ENCODE assay signal across 17 mouse cellular contexts in the genomic region with DNA sequence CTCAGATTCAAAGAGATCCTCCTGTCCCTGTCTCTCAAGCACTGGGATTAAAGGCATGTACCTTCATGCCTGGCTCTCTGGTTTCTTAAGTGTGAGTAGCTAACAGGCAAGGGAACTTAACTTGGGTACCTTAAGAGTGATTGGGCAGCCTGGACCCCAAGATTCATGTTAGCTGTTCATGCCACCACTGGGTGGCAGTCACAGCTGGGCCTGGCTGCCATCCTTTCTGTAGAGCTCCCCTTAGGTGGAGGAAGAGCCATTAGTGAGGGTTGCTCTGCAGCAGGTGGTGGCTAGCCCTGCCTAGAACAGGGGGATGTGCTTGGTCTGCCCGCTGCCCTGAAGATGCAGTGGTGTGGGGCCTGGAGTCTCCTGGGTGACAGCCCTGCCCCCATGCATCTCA. TPM values are rescaled to one million over a fixed set of nuclear protein-coding genes. Genes with fewer than 3 reads are reported as not detected.
A peak's percentile ranks its signal among the peaks of the same experiment; 100 is the strongest.
DNase-seq lines count a peak whose midpoint lies in the region; ATAC-seq and TF ChIP-seq lines count a peak whose summit lies in the region.
"Had no signal": no experiment of that assay in that cellular context is flagged by ENCODE, and none has a peak within 500 bp of the region (broad histone marks: within the 10 kb centered on the region; RNA-seq: fewer than 3 reads in every experiment).

No protein-coding gene starts in this region.

- TF ChIP-seq POLR2A in heart, adult 2 months (IDR thresholded peaks at IDR 0.05; ENCODE audit: insufficient read depth, low read depth, low read length) = no peak

- H3K4me1 ChIP-seq in heart, adult 2 months (ENCODE audit: control insufficient read depth, insufficient read depth, low read length) = peaks cover 3% of the 10 kb centered on the region
- H3K4me1 ChIP-seq in liver, embryonic 14.5 days (replicated peaks; ENCODE audit: control insufficient read depth in 2 of 2, insufficient read depth in 2 of 2, low read length in 1 of 2) = peaks cover 5 to 6% of the 10 kb centered on the region in 2 experiments
- H3K4me1 ChIP-seq in liver, embryonic 12.5 days = peaks cover 20% of the 10 kb centered on the region
- no peaks in the 10 kb centered on the region for H3K4me1 ChIP-seq in ES-E14 (ENCODE audit: control insufficient read depth in 2 of 2, insufficient read depth in 2 of 2, low read length in 2 of 2, poor library complexity in 1 of 2)

- peak; percentile 33 for TF ChIP-seq CTCF in heart, adult 2 months (IDR thresholded peaks at IDR 0.05)
- peak; percentile 49; the same call in 1 of the 2 replicates for TF ChIP-seq CTCF in liver, embryonic 14.5 days (IDR thresholded peaks at IDR 0.05; ENCODE audit: low read depth)

- ATAC-seq in liver, embryonic 14.5 days (ENCODE audit: insufficient read depth) = no peak
- no peak for ATAC-seq in liver, embryonic 12.5 days
- ATAC-seq in megakaryocyte progenitor cell, adult 5-6 weeks (replicated peaks; ENCODE audit: poor library complexity) = 0 out of 2 replicates have a peak, but pooled peaks have one; percentile 20
- ATAC-seq: activated CD4-positive, CD25-positive, alpha-beta regulatory T cell, adult 4 months had no signal

- no peak overlapping the region for H3K4me3 ChIP-seq in heart, adult 2 months
- no peak overlapping the region for H3K4me3 ChIP-seq in liver, embryonic 14.5 days (ENCODE audit: insufficient read depth in 1 of 2, low read depth in 2 of 2, low read length in 2 of 2)
- no peak overlapping the region for H3K4me3 ChIP-seq in liver, embryonic 12.5 days
- H3K4me3 ChIP-seq in ES-E14 (ENCODE audit: insufficient read depth in 1 of 2, low read depth in 1 of 2, low read length in 2 of 2, poor library complexity in 1 of 2, severe bottlenecking in 1 of 2) = no peak overlapping the region
- H3K4me3 ChIP-seq: lung, embryonic 15.5 days had no signal

- in situ Hi-C loops in ES-E14 (cut with MboI; ENCODE audit: low sequenced_read_pairs in 2 of 2, unreplicated experiment in 2 of 2) = loop anchor here in 1 of 2 experiments (25.0 kb wide), 1 partner anchor 332 kb away; a partner anchor contains a TSS

- no peaks in the 10 kb centered on the region for H3K27me3 ChIP-seq in heart, adult 2 months (ENCODE audit: control insufficient read depth, insufficient read depth, low read length)
- H3K27me3 ChIP-seq in liver, embryonic 14.5 days (ENCODE audit: control insufficient read depth, insufficient read depth, low read length) = no peaks in the 10 kb centered on the region
- no peaks in the 10 kb centered on the region for H3K27me3 ChIP-seq in liver, embryonic 12.5 days (replicated peaks)
- H3K27me3 ChIP-seq: lung, embryonic 15.5 days had no signal

- H3K79me2 ChIP-seq in heart, adult 2 months (replicated peaks; ENCODE audit: control insufficient read depth, insufficient read depth, low read length) = peaks cover 2% of the 10 kb centered on the region; the same call in 1 of the 2 replicates

- no peak overlapping the region for H3K27ac ChIP-seq in heart, adult 2 months
- no peak overlapping the region for H3K27ac ChIP-seq in liver, embryonic 14.5 days
- no peak overlapping the region for H3K27ac ChIP-seq in liver, embryonic 12.5 days
- no peak overlapping the region for H3K27ac ChIP-seq in ES-E14 (ENCODE audit: insufficient read depth, low read depth, low read length, poor library complexity, severe bottlenecking)
- H3K27ac ChIP-seq: lung, embryonic 15.5 days had no signal

- WGBS in heart, adult 2 months = 84% methylated on average over 1 of the region's 1 CpGs
- 73% methylated on average over 1 of the region's 1 CpGs for WGBS in liver, embryonic 14.5 days (ENCODE audit: insufficient replicate concordance)
- whole genome bisulfite sequencing in liver, embryonic 12.5 days (ENCODE audit: insufficient replicate concordance) = 67% methylated on average over 1 of the region's 1 CpGs

- no peak for TF ChIP-seq EP300 in heart, adult 2 months (IDR thresholded peaks at IDR 0.05; ENCODE audit: insufficient read depth, low read depth, low read length)
- TF ChIP-seq EP300 in liver, embryonic 14.5 days (IDR thresholded peaks at IDR 0.05; ENCODE audit: low read depth) = no peak

- no peak overlapping the region for H3K9ac ChIP-seq in heart, adult 2 months (ENCODE audit: low read depth, low read length)
- H3K9ac ChIP-seq in liver, embryonic 14.5 days (replicated peaks) = no peak overlapping the region
- H3K9ac ChIP-seq in liver, embryonic 12.5 days = no peak overlapping the region
- H3K9ac ChIP-seq in ES-E14 (ENCODE audit: insufficient read depth, low read depth, low read length, poor library complexity, severe bottlenecking) = no peak overlapping the region
- H3K9ac ChIP-seq: lung, embryonic 15.5 days had no signal

- H3K36me3 ChIP-seq in heart, adult 2 months (ENCODE audit: control insufficient read depth, insufficient read depth, low read length) = no peaks in the 10 kb centered on the region
- no peaks in the 10 kb centered on the region; the same call in none of the 2 replicates for H3K36me3 ChIP-seq in liver, embryonic 14.5 days (replicated peaks; ENCODE audit: control insufficient read depth, insufficient read depth, low read depth)
- H3K36me3 ChIP-seq in liver, embryonic 12.5 days = peaks cover 57% of the 10 kb centered on the region
- peaks cover 17% of the 10 kb centered on the region; the same call in 1 of the 2 replicates for H3K36me3 ChIP-seq in ES-E14 (ENCODE audit: control insufficient read depth, insufficient read depth, low read length, poor library complexity, severe bottlenecking)

- no peak overlapping the region for H3K4me2 ChIP-seq in liver, embryonic 14.5 days (ENCODE audit: low read depth)
- H3K4me2 ChIP-seq in liver, embryonic 12.5 days = no peak overlapping the region
- H3K4me2 ChIP-seq: lung, embryonic 15.5 days had no signal

- no peaks in the 10 kb centered on the region for H3K9me3 ChIP-seq in liver, embryonic 14.5 days (ENCODE audit: control insufficient read depth, low read length)
- no peaks in the 10 kb centered on the region for H3K9me3 ChIP-seq in liver, embryonic 12.5 days (replicated peaks)
- H3K9me3 ChIP-seq in ES-E14 (ENCODE audit: control insufficient read depth, insufficient read depth, low read depth, low read length) = no peaks in the 10 kb centered on the region
- H3K9me3 ChIP-seq: lung, embryonic 15.5 days had no signal

- DNase-seq in heart, adult 2 months = no peak
- DNase-seq in heart, postnatal 25 days (ENCODE audit: low spot score) = no peak
- DNase-seq in liver, embryonic 14.5 days (ENCODE audit: low read depth in 3 of 3, low spot score in 3 of 3) = no peak
- no peak for DNase-seq in ES-E14 (ENCODE audit: low read depth, low spot score)
- DNase-seq in adrenal gland, postnatal 36 days = no peak
- DNase-seq in right cerebral cortex, adult 2 months (ENCODE audit: low spot score in 2 of 2) = no peak
- DNase-seq: cerebellum, postnatal 25 days; kidney, adult 11 months; kidney, postnatal 36 days had no signal

- intact Hi-C loops in heart, adult 2 months (cut with DNase I) = no loop called here
- intact Hi-C loops in heart, postnatal 25 days (cut with DNase I) = no loop called here

TF ChIP-seq in ES-E14, 5 proteins besides CTCF, POLR2A, EP300 and RAD21:
- TF ChIP-seq HCFC1 (IDR thresholded peaks at IDR 0.05; ENCODE audit: borderline replicate concordance, insufficient read depth, low read length) = no peak
- 0 out of 2 replicates have a peak, but pooled peaks have one; percentile 17 for TF ChIP-seq ZC3H11A (IDR thresholded peaks at IDR 0.05; ENCODE audit: borderline replicate concordance, low read depth, low read length)

RNA-seq across cellular contexts. Expression of a gene that starts 3.9 kb away (rescaled TPM):
- total RNA-seq in heart, adult 2 months (2021) = 10 to 100 TPM; 12.5 to 13.1 TPM
- 12.1 and 15.7 TPM in 2 replicates for polyA plus RNA-seq in heart, adult 2 months (2012; rRNA removed)
- 10 to 100 TPM; 11.9 to 14.7 TPM for total RNA-seq in heart, postnatal 25 days (2021)
- polyA plus RNA-seq in liver, embryonic 14.5 days (2012; rRNA removed) = 6.9 and 11.7 TPM in 2 replicates
- polyA plus RNA-seq in liver, embryonic 14.5 days (2014; fragmentation: Nextera tagmentation; extraction: Ambion mirVana) = 6.4 and 6.7 TPM in 2 replicates
- polyA plus RNA-seq in liver, embryonic 12.5 days (2016; fragmentation: Nextera tagmentation; extraction: Ambion mirVana) = 11.6 and 12.8 TPM in 2 replicates
- 23.9 TPM in 2 replicates for total RNA-seq in ES-E14 (2012; rRNA removed)
- 10.2 and 10.3 TPM in 2 replicates for total RNA-seq in megakaryocyte progenitor cell, adult 5-6 weeks (2015)
- 27.4 and 42.9 TPM in 2 replicates for total RNA-seq in megakaryocyte progenitor cell, adult 5-6 weeks (2017)
- total RNA-seq in adrenal gland, postnatal 36 days (2021) = 10 to 100 TPM; 20.5 to 24.1 TPM

RNA-seq across cellular contexts. Expression of a gene that starts 20.9 kb away (rescaled TPM):
- total RNA-seq in heart, adult 2 months (2021) = 10 to 100 TPM; 28.3 to 43.6 TPM
- 27.3 and 31.4 TPM in 2 replicates for polyA plus RNA-seq in heart, adult 2 months (2012; rRNA removed)
- total RNA-seq in heart, postnatal 25 days (2021) = 10 to 100 TPM; 41.2 to 42.1 TPM
- 14.6 and 16.7 TPM in 2 replicates for polyA plus RNA-seq in liver, embryonic 14.5 days (2012; rRNA removed)
- polyA plus RNA-seq in liver, embryonic 14.5 days (2014; fragmentation: Nextera tagmentation; extraction: Ambion mirVana) = 25.4 and 27.7 TPM in 2 replicates
- 46.0 and 47.1 TPM in 2 replicates for polyA plus RNA-seq in liver, embryonic 12.5 days (2016; fragmentation: Nextera tagmentation; extraction: Ambion mirVana)
- 57.6 and 65.9 TPM in 2 replicates for total RNA-seq in ES-E14 (2012; rRNA removed)
- total RNA-seq in megakaryocyte progenitor cell, adult 5-6 weeks (2015) = 8.6 and 10.3 TPM in 2 replicates
- 9.5 and 12.5 TPM in 2 replicates for total RNA-seq in megakaryocyte progenitor cell, adult 5-6 weeks (2017)
- total RNA-seq in adrenal gland, postnatal 36 days (2021) = 100 to 1,000 TPM; 121 to 178 TPM

RNA-seq across cellular contexts. Expression of a gene that starts 22.5 kb away (rescaled TPM):
- not detected for total RNA-seq in heart, adult 2 months (2021)
- not detected in 2 replicates for polyA plus RNA-seq in heart, adult 2 months (2012; rRNA removed)
- not detected for total RNA-seq in heart, postnatal 25 days (2021)
- 0.02 and 0.09 TPM in 2 replicates for polyA plus RNA-seq in liver, embryonic 14.5 days (2012; rRNA removed)
- not detected in 2 replicates for polyA plus RNA-seq in liver, embryonic 14.5 days (2014; fragmentation: Nextera tagmentation; extraction: Ambion mirVana)
- polyA plus RNA-seq in liver, embryonic 12.5 days (2016; fragmentation: Nextera tagmentation; extraction: Ambion mirVana) = not detected in 2 replicates
- 10.8 and 43.2 TPM in 2 replicates for total RNA-seq in ES-E14 (2012; rRNA removed)
- total RNA-seq in megakaryocyte progenitor cell, adult 5-6 weeks (2015) = not detected in 2 replicates
- total RNA-seq in megakaryocyte progenitor cell, adult 5-6 weeks (2017) = not detected in 2 replicates
- not detected for total RNA-seq in adrenal gland, postnatal 36 days (2021)
- total RNA-seq: gastrocnemius, postnatal 4 days had no signal
- polyA plus RNA-seq: activated CD4-positive, CD25-positive, alpha-beta regulatory T cell, adult 4 months; frontal cortex, adult 2 months; heart, embryonic 14.5 days; lung, embryonic 15.5 days; spleen, adult 2 months had no signal

Comparison
In these comparisons a context has a peak if more than half of its experiments do, and no peak if none do; other contexts are left out.
1. RNA of a gene that starts 22.5 kb away (total RNA-seq): 10.8 to 43.2 TPM in ES-E14; not detected in adrenal gland, postnatal 36 days, not detected in heart, adult 2 months, not detected in heart, postnatal 25 days and not detected in megakaryocyte progenitor cell, adult 5-6 weeks; every median in the first group is over 10 times any median in the second.